Mouse (Mus musculus) kidney, adult 2 months (tissue): ENCODE data around the gene Syt8. TPM values are rescaled to one million over a fixed set of nuclear protein-coding genes. Genes with fewer than 3 reads are reported as not detected.
"Not testable (repeated sequence)": the region's sequence is repeated elsewhere in the genome, so short reads cannot be mapped to it uniquely, and the experiment has no call there.

ENCODE experiments used
- DNase-seq: peaks from one replicate; pipeline ENCODE4 v3.0.0; 2021
- H3K27ac ChIP-seq: fragments of 200-500 bp; 2 replicates; pipeline ENCODE4 v1.5.1; 2012; ENCODE audit warnings: low read depth, low read length, control low read depth, inconsistent platforms; ENCODE audit not compliant: insufficient read depth
- H3K27me3 ChIP-seq: fragments of 200-500 bp; replicated peaks from 2 replicates; pipeline ENCODE4 v1.6.1; 2012; ENCODE audit warnings: mild to moderate bottlenecking, moderate library complexity, low read length, inconsistent platforms; ENCODE audit not compliant: control insufficient read depth, insufficient read depth
- H3K36me3 ChIP-seq: fragments of 200-500 bp; 2 replicates; pipeline ENCODE4 v1.6.1; 2012; ENCODE audit warnings: mild to moderate bottlenecking, moderate library complexity, low read length, inconsistent platforms; ENCODE audit not compliant: control insufficient read depth, insufficient read depth
- H3K4me1 ChIP-seq: fragments of 200-500 bp; 2 replicates; pipeline ENCODE4 v1.6.1; 2011; ENCODE audit warnings: low read length; ENCODE audit not compliant: control insufficient read depth, insufficient read depth
- H3K4me3 ChIP-seq: fragments of 200-500 bp; 2 replicates; pipeline ENCODE4 v1.5.1; 2011; ENCODE audit warnings: mild to moderate bottlenecking, low read depth, low read length, control low read depth; ENCODE audit not compliant: insufficient read depth
- CTCF ChIP-seq: fragments of 200-500 bp; conservative IDR thresholded peaks from 2 replicates; pipeline ENCODE4 v1.5.1; 2011; ENCODE audit warnings: low read depth, mild to moderate bottlenecking, control low read depth, low read length, moderate library complexity, mixed read lengths; ENCODE audit not compliant: insufficient read depth, insufficient read length
- POLR2A ChIP-seq: fragments of 200-500 bp; IDR thresholded peaks from one replicate; pipeline ENCODE4 v1.6.1; 2011; ENCODE audit warnings: low read depth, low read length, control low read depth
- WGBS: fragments of 180-500 bp; shearing (Covaris S2); methylation state at CpG from one replicate; pipeline ENCODE4 v1.1.7; 2018; 5-methylcytosine and 5-hydroxymethylcytosine counted together
- polyA plus RNA-seq: library from polyadenylated mRNA; depleted of rRNA; stranded (reverse); fragments of >200 nt; gene quantifications from 2 replicates; pipeline ENCODE4 v1.2.3, GENCODE M21; 2012

Syt8 gene
- polyA plus RNA-seq, 1 experiment: 1.8 TPM

DNA sequence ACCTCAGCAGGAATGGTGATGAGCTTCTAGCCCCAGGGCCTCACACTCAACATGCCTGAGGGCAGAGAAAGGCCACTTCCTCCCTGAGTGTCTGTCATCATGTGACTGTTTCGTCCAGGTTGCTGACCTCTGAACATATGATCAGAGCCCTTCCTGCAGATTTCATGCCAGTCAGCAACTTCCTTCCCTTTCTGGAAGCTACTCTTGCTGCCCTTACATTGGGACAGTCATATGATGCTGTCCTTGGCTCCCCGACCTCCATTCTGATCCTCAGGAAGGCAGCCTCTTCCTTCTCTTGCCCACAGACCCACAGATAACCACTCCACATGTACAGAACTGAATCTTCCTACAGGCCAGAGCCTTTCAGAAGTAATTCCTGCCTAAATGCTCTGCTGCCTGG is 36.6 kb upstream of the Syt8 start:
- 53% methylated on average over 2 of the region's 2 CpGs for WGBS
- Histone ChIP-seq H3K4me3 (no peak overlapping the region), H3K27me3 (no peaks in the 10 kb centered on the region), H3K27ac (no peak overlapping the region; the same call in 1 of the 2 replicates), H3K36me3 (no peaks in the 10 kb centered on the region), H3K4me1 (peaks cover 8% of the 10 kb centered on the region)
- TF ChIP-seq CTCF: no peak
- no peak for TF ChIP-seq POLR2A
- peak; percentile 69 for DNase-seq

DNA sequence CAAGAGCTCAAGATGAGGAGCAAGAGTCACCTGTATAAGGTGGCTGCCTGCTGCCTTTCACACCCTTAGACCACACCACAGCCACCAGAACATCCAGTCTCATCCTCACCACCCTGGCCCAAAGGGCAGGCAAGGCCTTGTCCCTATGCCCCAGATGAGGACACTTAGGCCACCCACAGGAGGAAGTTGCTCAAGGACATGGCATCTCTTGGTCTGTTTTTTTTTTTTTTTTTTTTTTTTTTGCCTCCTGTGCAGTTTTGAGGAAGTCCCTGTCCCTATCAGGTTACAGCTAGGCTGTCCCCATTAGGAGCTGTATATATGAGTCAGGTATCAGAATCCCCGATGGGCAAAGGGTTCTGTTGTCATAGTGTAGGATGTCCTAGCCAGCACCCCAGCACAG is 35.4 kb upstream of the Syt8 start:
- no peaks in the 10 kb centered on the region for H3K36me3 ChIP-seq
- H3K4me3 ChIP-seq: no peak overlapping the region
- no peaks in the 10 kb centered on the region for H3K4me1 ChIP-seq
- H3K27ac ChIP-seq: no peak overlapping the region
- TF ChIP-seq CTCF: no peak
- TF ChIP-seq POLR2A: no peak
- no peaks in the 10 kb centered on the region for H3K27me3 ChIP-seq
- no peak for DNase-seq
- 67% methylated on average over 1 of the region's 1 CpGs for WGBS

DNA sequence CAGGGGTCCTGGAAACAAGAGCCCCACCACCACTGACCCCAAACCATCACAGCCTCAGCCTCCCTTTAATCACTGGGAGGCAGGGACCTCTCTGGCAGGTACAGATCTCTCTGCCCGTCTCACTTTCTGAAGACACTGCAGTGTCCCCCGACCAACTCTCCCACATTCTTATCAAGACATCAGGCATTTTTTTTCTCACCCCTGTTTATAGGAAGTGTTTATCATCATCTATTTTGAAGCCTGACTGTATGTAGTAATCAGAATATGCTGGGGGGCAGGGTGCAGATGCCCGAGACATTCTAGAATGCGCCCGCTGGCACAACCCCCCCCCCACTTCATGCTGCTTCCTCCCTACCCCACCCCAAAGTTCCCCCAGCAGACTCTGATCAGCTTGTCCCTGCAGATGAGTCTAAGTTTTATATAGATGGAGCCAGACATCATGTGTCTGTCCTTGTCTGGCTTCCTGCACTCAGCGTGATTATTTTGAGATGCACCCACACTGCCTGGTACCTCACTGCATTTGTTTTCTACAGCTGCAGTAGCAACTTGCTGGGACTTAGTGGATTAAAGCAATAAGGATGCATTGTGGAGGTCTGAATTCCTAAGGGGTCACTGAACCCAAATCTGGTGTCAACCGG is 34.4 kb upstream of the Syt8 start:
- Histone ChIP-seq H3K4me1 (no peaks in the 10 kb centered on the region), H3K4me3 (no peak overlapping the region), H3K27ac (no peak overlapping the region), H3K27me3 (no peaks in the 10 kb centered on the region), H3K36me3 (no peaks in the 10 kb centered on the region)
- no peak for DNase-seq
- WGBS: 59% methylated on average over 7 of the region's 7 CpGs
- TF ChIP-seq POLR2A: no peak

DNA sequence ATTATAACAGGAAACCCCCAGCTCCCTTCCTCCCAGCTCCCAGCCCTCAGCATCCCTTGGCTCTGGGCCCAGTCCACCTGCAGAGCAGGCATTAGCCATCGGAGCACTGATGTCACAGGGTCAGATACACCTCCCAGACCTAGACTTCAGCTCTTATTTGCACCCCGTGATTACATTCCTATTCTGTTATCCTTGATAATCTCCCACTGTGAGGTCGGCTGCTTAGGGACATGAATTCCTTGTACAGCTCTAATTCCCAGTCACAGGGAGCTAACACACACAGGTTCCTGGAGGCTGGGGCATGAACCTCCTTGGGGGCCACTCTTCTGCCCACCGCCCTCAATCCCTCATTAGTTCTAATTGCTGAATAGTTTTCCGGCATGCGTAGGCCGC is 33.9 kb upstream of the Syt8 start:
- H3K27ac ChIP-seq: no peak overlapping the region
- H3K4me1 ChIP-seq: no peaks in the 10 kb centered on the region
- TF ChIP-seq CTCF (no peak), POLR2A (no peak)
- H3K4me3 ChIP-seq: no peak overlapping the region
- DNase-seq: peak; percentile 28
- WGBS: 37% methylated on average over 7 of the region's 7 CpGs
- no peaks in the 10 kb centered on the region for H3K27me3 ChIP-seq
- H3K36me3 ChIP-seq: no peaks in the 10 kb centered on the region

DNA sequence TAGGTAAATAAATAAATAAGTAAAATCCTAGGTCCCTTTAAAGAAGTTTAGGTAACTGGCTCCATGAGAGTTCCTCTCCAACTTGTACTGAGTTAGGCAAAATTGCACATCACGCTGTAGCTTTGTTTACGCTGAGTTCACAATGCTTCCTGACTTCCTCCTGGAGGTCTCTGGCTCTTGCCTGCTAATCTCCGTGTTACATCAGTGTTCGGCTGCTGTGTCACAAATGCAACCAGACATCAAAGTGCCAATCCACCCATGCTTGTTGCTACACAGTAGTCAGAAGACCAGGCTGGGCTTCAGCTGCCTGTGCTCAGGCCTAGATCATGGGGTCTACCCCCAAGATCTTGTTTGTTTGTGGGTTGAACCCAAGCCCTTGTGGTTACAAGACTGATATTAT is 31.1 kb upstream of the Syt8 start:
- no peaks in the 10 kb centered on the region for H3K4me1 ChIP-seq
- DNase-seq: no peak
- H3K27ac ChIP-seq: no peak overlapping the region
- no peaks in the 10 kb centered on the region for H3K36me3 ChIP-seq
- no peak overlapping the region for H3K4me3 ChIP-seq
- no peak for TF ChIP-seq POLR2A
- no peak for TF ChIP-seq CTCF
- H3K27me3 ChIP-seq: no peaks in the 10 kb centered on the region
- WGBS: 62% methylated on average over 4 of the region's 4 CpGs

DNA sequence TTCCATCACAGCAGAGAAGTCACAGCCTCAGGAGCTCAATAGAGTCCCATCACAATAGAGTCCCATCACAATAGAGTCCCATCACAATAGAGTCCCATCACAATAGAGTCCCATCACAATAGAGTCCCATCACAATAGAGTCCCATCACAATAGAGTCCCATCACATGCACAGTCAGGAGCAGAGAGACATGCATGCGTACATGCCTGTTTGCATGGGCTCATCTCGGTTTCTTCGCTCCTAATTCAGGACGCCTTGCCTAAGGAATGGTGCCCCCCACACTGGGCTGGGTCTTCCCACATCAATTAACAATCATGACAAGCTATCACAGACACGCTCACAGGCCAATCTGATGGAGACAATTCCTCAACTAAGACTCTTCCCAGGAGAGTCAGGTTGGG is 29.5 kb upstream of the Syt8 start:
- not testable (repeated sequence) for H3K4me3 ChIP-seq, H3K4me1 ChIP-seq, H3K36me3 ChIP-seq, H3K27ac ChIP-seq, DNase-seq, H3K27me3 ChIP-seq
- 95% methylated on average over 5 of the region's 5 CpGs for WGBS

DNA sequence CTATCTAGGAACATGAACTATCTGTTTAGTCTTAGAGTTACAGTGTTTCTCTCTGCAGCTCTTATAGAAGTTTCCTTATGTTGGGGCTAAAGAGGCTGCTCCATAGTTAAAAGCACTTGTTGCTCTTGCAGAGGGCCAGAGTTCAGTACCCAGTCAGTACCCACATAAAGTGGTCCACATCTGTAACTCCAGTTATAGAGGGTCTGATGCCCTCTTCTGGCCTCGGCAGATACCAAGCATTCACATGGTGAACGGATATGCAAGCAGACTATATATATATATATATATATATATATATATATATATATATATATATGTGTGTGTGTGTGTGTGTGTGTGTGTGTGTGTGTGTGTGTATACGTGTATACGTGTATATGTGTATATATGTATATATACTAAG is 26.7 kb upstream of the Syt8 start:
- Histone ChIP-seq H3K27ac (no peak overlapping the region), H3K27me3 (no peaks in the 10 kb centered on the region), H3K4me1 (no peaks in the 10 kb centered on the region), H3K4me3 (no peak overlapping the region), H3K36me3 (no peaks in the 10 kb centered on the region)
- DNase-seq: no peak
- TF ChIP-seq CTCF (no peak), POLR2A (no peak)
- WGBS: 67% methylated on average over 4 of the region's 4 CpGs

DNA sequence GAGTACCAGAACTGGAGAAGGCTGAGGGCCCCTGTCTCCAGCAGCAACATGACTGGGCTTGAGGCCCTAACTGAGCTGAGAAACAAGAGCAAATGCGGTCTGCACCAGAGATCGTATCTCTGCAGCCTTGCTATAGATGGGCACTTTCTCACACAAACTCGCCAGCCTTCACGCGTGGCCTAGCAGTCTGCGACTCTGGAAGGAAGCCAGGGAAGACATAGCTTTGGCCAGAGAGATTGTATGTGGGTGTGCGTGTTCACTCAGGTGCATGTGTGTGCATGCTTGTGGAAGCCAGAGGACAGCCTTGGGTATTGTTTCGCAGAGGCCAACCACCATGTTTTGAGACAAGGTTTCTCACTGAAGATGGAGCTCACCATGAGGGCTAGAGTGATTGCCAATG is 26.0 kb upstream of the Syt8 start:
- no peak for DNase-seq
- Histone ChIP-seq H3K4me3 (no peak overlapping the region), H3K36me3 (no peaks in the 10 kb centered on the region), H3K27me3 (no peaks in the 10 kb centered on the region), H3K4me1 (no peaks in the 10 kb centered on the region), H3K27ac (no peak overlapping the region)
- no peak for TF ChIP-seq POLR2A
- no peak for TF ChIP-seq CTCF
- WGBS: 90% methylated on average over 8 of the region's 8 CpGs
